Mouse (Mus musculus) adrenal gland, postnatal 4 days (tissue): ENCODE data around the gene Keg1. TPM values are rescaled to one million over a fixed set of nuclear protein-coding genes. Genes with fewer than 3 reads are reported as not detected.
"Not testable (repeated sequence)": the region's sequence is repeated elsewhere in the genome, so short reads cannot be mapped to it uniquely, and the experiment has no call there.

Experiments
- DNase-seq, 2 experiments: peaks; one replicate each; pipeline ENCODE4 v3.0.0; 2021 to 2022; ENCODE audit warnings: low spot score in 2 of 2, mixed read lengths in 2 of 2
- long read RNA-seq, 2 experiments: library from polyadenylated mRNA; stranded (forward); transcript quantifications; one replicate each; pipeline ENCODE4 v2.0.0; 2021
- total RNA-seq, 2 experiments: library from RNA; stranded (reverse); gene quantifications; 2 replicates each; pipeline ENCODE4 v1.2.3; 2021

Keg1 gene
- total RNA-seq = 10 to 100 TPM in 1 of 2 experiments, 1 to 10 TPM in 1; 2.1 to 11.5 TPM
- long read RNA-seq, experiment 1, partial matches to known transcripts = 1 of 1 reads
- long read RNA-seq, experiment 1, other reads (novel, unspliced or antisense) = 0 of 1 reads
- long read RNA-seq, experiment 2, transcript Keg1-201 (6 exons, 1,676 nt) = major isoform, 11 of 12 reads
- long read RNA-seq, experiment 2, partial matches to known transcripts = 0 of 12 reads
- long read RNA-seq, experiment 2, other reads (novel, unspliced or antisense) = 1 of 12 reads

GRCm38 (mm10) chr19:12695590-12695989 is at the start of gene Keg1:
Keg1 (plus strand) TSS chr19:12695786.
- no peak for DNase-seq

- DNase-seq = no peak
Measured at GRCm38 (mm10) chr19:12649511-12649910, 46.1 kb upstream of the Keg1 start.

GRCm38 (mm10) chr19:12666156-12666555 is 29.4 kb upstream of the Keg1 start:
- DNase-seq = no peak

- not testable (repeated sequence) for DNase-seq
Measured at GRCm38 (mm10) chr19:12668601-12669000, 27.0 kb upstream of the Keg1 start.

- no peak for DNase-seq
Measured at GRCm38 (mm10) chr19:12670139-12670538, 25.4 kb upstream of the Keg1 start, which contains the start of gene Olfr1442. Olfr1442 (plus strand) TSS chr19:12670439.

GRCm38 (mm10) chr19:12671051-12671450 is 24.5 kb upstream of the Keg1 start:
- no peak for DNase-seq

GRCm38 (mm10) chr19:12677812-12678211 is 17.8 kb upstream of the Keg1 start, which contains the start of gene Olfr1443:
Olfr1443 (plus strand) TSS chr19:12678112.
- no peak for DNase-seq

- no peak for DNase-seq
Measured at GRCm38 (mm10) chr19:12684638-12685037, 10.9 kb upstream of the Keg1 start.

- no peak for DNase-seq
Measured at GRCm38 (mm10) chr19:12685231-12685630, 10.4 kb upstream of the Keg1 start.

GRCm38 (mm10) chr19:12696221-12696620 is 635 bp downstream of the Keg1 start:
- DNase-seq = no peak

- DNase-seq = no peak
Measured at GRCm38 (mm10) chr19:12708458-12708857, 12.9 kb downstream of the Keg1 start.

- no peak for DNase-seq
Measured at GRCm38 (mm10) chr19:12708986-12709385, 13.4 kb downstream of the Keg1 start.

- no peak for DNase-seq
Measured at GRCm38 (mm10) chr19:12719189-12719588, 23.6 kb downstream of the Keg1 start.

- no peak for DNase-seq
Measured at GRCm38 (mm10) chr19:12720463-12720862, 24.9 kb downstream of the Keg1 start.

GRCm38 (mm10) chr19:12720919-12721318 is 25.3 kb downstream of the Keg1 start:
- DNase-seq = not testable (repeated sequence)

GRCm38 (mm10) chr19:12721596-12721995 is 26.0 kb downstream of the Keg1 start:
- DNase-seq = not testable (repeated sequence)

- DNase-seq = no peak
Measured at GRCm38 (mm10) chr19:12722308-12722707, 26.7 kb downstream of the Keg1 start.

GRCm38 (mm10) chr19:12725851-12726250 is 30.3 kb downstream of the Keg1 start:
- DNase-seq = no peak

GRCm38 (mm10) chr19:12731036-12731435 is 35.5 kb downstream of the Keg1 start:
- DNase-seq = no peak

- no peak for DNase-seq
Measured at GRCm38 (mm10) chr19:12731950-12732349, 36.4 kb downstream of the Keg1 start.

- no peak for DNase-seq
Measured at GRCm38 (mm10) chr19:12756286-12756685, 60.7 kb downstream of the Keg1 start.

- no peak for DNase-seq
Measured at GRCm38 (mm10) chr19:12758936-12759478, 63.4 kb downstream of the Keg1 start.

GRCm38 (mm10) chr19:12759656-12760055 is 64.1 kb downstream of the Keg1 start:
- no peak for DNase-seq
